Mouse (Mus musculus) brain, embryonic 18.5 days (tissue): Measurements from ENCODE around the gene Cdrt4.

Source experiments
- DNase-seq: peaks from one replicate; pipeline ENCODE4 v3.0.0-alpha.2; 2012; ENCODE audit warnings: low read depth, low spot score

The Cdrt4 gene

GRCm38 (mm10) chr11:63035420-63036211 is 84.6 kb downstream of the Cdrt4 start:
- no peak for DNase-seq

DNA sequence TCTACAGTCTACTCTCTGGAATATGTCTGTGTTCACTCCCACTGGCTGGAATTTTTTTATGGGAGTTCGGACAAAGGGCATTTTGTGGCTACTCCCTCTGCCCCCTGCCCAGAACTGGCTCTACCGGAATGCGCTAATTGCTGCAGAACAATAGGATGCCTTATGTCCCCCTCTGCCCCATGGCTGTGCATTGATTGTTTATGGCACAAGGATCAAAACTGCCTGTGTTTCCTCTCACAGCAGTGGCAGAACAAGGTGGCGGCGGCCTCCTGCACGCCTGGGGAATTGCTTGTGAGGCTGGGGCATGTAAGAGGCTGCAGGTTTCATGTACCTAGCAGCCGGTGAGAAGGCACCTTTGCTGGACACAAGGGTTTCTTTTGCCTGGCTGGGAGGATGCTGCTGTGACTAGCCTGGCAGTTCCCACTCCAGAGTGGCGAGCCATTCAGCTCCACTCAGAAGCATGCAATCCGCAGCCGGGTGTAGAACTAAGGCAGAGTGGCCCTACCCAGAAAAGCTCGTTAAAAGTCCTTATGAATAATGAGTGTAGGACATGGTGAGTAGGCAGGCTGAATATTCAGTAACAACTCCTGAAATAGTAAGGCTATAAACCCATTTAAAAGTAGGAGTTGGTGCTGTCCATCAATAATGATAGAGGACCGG is 89.1 kb downstream of the Cdrt4 start:
- no peak for DNase-seq
